Mouse (Mus musculus): ENCODE results near the gene Gng12.
"Not testable (repeated sequence)": the region's sequence is repeated elsewhere in the genome, so short reads cannot be mapped to it uniquely, and the experiment has no call there.

Gng12 gene

DNA sequence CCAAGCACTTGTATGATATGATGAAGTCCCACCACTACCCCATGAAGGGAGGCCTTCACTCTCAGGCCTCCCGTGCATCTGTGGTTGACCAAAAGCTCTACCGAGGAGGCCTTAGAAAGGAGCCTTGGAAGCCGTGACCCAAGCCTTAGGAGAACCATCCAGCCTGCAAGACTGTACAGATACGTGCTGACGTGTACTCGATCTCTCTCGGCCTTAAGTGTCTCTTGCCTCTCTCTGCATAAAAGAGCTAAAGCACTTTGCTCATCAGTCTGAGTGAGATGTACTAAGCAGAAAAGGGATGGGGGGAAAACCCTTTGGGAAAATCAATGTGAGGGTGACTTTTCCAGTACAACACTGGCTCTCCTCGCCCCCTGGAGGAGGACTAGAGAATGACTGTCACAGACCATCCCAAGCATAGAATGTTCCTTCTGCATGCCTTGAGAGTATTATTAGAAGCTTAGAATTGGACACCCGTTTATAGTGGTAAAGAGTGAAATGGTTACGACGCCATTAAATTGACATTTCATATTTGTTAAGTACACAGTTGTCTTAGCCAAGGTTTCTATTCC, 59.0 kb downstream of the Gng12 start:
- DNase-seq (ENCODE audit: low spot score in 2 of 2) = peak in 1 of 2 experiments; percentile 28

GRCm38 (mm10) chr6:66958466-66959235, 62.5 kb downstream of the Gng12 start:
- no peak for DNase-seq (ENCODE audit: low spot score in 2 of 2)

- peak in 1 of 2 experiments; percentile 28 for DNase-seq (ENCODE audit: low spot score in 2 of 2)
These were observed 66.4 kb downstream of the Gng12 start for GRCm38 (mm10) chr6:66962582-66963043.

DNA sequence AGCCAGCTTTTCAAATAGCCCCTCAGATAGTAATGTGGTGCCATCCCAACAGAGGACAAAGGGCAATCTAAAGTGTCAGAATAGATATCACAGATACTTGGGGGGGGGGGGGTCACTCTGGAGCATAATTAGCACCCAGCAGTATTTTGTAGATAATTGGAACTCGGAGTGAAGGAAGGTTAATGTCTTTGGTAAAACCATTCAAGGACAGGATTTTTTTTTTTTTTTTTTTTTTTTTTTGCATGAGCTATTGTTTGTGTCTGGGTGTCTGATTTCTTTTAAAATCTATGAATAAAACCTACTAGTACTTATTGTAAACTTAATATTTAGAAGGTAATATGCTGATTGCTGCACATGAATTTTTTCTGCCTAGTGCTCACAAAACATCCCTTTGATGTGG, 66.9 kb downstream of the Gng12 start:
- no peak for DNase-seq (ENCODE audit: low spot score in 2 of 2)

DNA sequence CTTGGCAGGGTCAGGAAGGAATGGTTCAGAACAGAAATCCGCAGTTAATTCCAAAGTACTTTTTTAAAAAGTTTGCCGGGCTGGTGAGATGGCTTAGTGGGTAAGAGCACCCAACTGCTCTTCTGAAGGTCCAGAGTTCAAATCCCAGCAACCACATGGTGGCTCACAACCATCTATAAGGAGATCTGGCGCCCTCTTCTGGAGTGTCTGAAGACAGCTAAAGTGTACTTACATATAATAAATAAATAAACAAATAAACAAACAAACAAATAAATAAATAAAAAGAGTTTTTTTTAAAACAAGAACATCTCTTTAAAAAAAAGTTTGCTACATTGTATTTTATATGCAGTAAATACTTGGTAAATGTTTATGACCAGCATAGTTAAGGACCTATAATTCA, 67.5 kb downstream of the Gng12 start:
- DNase-seq (ENCODE audit: low spot score in 2 of 2) = not testable (repeated sequence)

- DNase-seq (ENCODE audit: low spot score in 2 of 2) = no peak
These were observed 68.0 kb downstream of the Gng12 start for GRCm38 (mm10) chr6:66964222-66964621.

- no peak for DNase-seq (ENCODE audit: low spot score in 2 of 2)
These were observed 69.0 kb downstream of the Gng12 start for GRCm38 (mm10) chr6:66965203-66965602.

DNA sequence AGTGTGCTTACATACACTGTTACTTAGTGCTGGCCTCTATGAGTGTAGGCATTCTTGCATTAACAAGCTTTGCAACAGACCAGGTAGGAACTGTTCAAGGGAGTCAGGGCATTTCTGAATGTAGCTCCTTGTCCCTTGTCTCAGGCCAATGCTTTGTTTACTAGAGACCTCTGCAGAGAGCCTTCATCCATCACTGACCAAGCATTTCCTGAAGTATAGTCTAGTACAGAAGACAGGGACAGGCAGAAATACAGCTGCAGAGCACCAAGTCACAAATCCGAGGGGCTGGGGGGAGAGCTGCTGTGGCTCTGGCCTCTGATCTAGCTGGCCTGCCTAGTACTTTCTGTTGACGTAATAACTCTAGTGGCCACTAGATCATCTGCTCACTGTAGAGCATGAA, 71.6 kb downstream of the Gng12 start:
- DNase-seq (ENCODE audit: low spot score in 2 of 2) = no peak

DNA sequence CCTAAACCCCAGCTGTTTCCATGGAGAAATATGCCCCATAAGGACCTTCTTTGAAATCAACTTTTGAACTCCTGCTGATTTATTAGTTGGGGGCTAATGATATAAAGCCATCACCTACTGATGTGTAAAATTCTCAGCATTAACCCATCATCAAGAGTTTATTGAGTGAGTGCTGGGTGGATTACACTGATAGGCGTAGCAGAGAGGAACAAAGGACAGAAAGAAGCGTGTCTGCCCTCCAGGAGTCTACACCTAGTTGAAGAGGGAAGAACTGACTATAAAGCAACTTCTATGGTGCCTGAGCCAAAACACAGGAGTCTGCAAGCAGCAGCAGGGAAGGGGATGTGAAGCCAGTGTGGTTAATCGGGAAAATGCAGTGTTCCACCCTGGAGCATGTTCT, 73.2 kb downstream of the Gng12 start:
- no peak for DNase-seq (ENCODE audit: low spot score in 2 of 2)

GRCm38 (mm10) chr6:66972300-66972699, 76.1 kb downstream of the Gng12 start:
- DNase-seq (ENCODE audit: low spot score in 2 of 2) = no peak

DNA sequence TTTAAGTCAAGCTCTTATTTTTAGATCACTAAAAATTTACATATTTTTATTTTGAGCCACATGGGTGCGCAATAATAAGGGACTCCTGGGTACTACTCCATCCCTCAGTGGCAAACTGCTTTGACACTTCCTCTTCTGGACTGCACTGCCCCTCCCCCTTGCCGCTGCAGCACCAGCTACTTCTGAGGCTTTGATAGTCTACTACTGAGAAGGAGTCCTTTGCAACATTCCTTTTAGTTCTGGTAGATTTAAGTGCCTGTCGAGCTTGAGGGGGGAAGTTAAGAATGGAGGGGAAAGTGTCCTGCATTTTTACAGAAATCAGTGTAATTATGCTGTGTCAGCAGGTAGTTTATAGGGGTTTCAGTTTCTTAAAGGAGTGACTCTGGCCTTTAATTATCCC, 77.0 kb downstream of the Gng12 start:
- DNase-seq (ENCODE audit: low spot score in 2 of 2) = no peak

DNA sequence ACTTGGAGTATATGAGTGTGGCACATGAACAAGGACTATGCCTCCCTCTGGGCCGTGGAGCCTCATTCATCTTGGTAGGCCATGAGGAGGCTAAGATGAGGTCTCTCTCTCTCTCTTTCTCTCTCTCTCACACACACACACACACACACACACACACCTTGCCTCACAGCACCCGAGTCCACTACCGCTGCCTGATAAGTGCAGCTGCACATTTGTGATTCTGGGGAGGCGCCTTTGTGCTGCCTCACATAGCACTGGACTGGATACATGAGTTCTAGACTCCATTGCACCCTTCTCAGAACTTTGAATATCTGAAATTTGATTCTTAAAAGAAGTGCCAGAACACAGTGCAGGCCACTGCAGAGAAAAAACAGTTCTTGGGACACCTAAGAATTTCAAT, 79.3 kb downstream of the Gng12 start:
- DNase-seq (ENCODE audit: low spot score in 2 of 2) = no peak

- DNase-seq (ENCODE audit: low spot score in 2 of 2) = no peak
These were observed 83.0 kb downstream of the Gng12 start for GRCm38 (mm10) chr6:66979197-66979596.

DNA sequence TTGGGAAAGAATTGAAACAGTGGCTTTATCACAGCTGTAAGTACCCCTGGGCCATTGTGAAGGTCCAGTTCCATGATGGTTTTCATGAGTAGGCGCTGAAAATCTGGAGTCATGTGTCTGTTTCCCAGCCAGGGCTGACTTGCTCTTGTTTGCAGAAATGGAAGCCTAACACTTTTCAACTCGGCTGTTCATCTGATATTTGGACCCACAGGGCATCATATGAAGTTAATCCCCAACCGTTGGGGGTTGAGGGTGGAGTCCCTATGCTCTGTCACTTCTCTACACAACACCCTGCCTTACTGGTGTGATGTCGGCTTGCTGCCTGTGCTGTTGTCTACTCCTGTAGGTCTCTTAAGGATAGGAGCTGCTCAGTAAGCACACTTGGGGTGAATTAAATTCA, 83.8 kb downstream of the Gng12 start:
- no peak for DNase-seq (ENCODE audit: low spot score in 2 of 2)

GRCm38 (mm10) chr6:66981366-66981765, 85.2 kb downstream of the Gng12 start:
- DNase-seq (ENCODE audit: low spot score in 2 of 2) = no peak

GRCm38 (mm10) chr6:66981864-66982263, 85.7 kb downstream of the Gng12 start:
- DNase-seq (ENCODE audit: low spot score in 2 of 2) = no peak

DNA sequence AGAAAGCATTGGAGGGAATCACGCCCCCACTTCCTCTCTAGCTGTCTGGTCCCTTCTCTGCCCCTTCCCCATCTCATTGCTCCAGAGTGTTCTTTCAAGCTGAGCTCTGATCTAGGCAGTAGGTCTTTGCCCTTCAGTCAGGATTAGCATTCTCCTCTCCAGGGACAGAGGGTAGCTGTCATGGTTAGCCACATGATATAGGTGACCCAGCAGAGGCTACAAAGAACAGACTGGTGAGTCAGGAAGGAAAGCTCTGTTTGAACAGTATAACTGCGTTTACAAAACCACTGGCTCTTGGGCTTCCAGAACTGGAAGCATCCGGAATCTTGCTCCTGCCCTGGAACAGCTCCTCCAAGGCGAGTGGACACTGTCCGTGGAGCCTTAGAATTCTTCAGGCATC, 87.9 kb downstream of the Gng12 start:
- no peak for DNase-seq (ENCODE audit: low spot score in 2 of 2)

DNA sequence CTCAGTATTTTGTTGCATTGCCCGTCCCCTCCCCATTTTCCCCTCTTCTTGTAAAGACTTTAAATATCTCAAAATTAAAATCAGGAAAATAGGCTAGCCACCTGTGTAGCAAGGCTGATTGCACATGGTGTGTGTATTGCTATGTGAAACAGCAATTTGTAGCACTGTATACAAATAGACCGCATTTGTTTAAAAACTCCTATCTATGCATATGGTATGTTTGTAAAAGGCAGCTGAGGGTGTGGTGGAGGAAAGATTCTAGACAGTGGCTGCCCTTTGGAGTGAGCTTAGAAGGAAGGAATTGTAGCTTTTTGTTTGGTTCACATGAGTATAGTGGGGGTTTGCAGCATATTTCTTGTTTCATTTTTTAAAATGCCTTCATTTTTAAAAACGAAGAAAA, 88.5 kb downstream of the Gng12 start:
- no peak for DNase-seq (ENCODE audit: low spot score in 2 of 2)

DNA sequence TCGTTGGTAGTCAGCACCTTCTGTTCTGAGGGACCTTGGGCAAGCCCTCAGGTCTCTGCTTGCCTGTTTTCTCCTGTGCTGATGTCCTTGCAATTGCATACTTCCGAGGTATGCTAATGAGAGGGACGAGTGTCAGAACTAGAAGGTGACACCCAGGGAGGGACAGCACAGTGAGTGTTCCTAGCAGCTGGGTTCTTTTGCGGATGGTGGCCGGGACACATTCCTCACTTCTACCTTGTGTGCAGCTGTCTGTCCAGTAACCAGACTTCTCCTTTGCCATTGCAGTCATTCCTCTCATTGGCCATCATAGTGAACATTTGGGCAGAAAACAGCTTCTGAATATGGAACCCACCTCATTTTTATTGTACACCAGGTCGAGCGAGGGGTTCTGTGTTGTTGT, 89.3 kb downstream of the Gng12 start:
- DNase-seq (ENCODE audit: low spot score in 2 of 2) = no peak

GRCm38 (mm10) chr6:66986063-66986462, 89.9 kb downstream of the Gng12 start:
- no peak for DNase-seq (ENCODE audit: low spot score in 2 of 2)

DNA sequence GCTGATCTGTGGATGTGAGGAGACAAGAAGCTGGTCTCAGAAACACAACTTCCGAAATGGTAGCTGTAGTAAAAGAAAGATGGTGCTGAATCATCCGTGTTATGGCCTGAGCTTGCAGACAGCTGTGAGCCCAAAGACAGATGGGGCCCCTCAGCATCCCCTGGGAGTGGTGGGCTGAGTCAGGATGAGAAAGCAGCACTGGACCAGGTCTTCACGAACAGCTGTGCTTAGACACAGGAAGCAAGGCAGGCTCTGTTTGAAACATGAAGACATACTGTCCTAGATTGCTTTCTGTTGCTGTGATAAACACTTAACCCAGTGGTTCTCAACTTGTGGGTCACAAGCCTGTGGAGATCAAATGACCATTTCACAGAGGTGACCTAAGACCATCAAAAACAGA, 91.4 kb downstream of the Gng12 start:
- DNase-seq (ENCODE audit: low spot score in 2 of 2) = peak; percentile 10 to 28

DNA sequence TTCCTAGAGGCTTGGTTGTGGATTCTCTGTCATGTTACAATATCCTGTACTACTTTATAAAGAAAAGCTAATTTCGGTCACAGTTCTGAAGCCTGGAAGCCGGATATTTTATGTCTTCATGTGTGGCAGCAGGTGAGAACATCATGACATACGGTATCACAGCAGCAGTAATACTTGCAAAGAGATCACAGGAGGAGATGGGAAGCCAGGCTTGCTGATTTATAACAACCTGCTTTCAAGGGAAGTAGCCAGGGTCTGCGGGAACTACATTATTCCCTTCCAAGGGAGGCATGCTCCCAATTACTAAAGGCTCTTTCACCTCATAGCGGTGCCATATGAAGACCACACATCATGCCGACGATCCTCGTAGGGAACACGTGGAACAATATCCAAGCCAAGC, 92.2 kb downstream of the Gng12 start:
- no peak for DNase-seq (ENCODE audit: low spot score in 2 of 2)

DNA sequence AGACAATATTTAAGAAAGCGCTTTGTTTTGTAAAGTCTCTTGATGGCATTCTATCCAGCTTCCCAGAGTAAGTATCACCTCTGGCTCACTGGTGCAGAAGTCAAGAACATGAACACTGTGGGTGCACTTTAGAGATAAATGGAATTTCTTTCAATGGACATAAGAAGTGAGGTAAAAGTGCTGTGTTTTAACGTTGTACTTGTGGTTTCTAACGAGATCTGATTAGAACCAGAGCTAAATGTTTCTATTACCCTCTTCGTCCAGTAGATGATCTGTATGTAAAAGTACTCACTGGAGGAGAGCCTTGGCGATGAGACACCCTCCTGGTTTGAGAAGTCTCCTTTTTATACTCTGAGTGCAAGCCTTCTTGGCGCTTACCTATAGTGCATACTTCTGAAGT, 92.8 kb downstream of the Gng12 start:
- DNase-seq (ENCODE audit: low spot score in 2 of 2) = no peak

DNA sequence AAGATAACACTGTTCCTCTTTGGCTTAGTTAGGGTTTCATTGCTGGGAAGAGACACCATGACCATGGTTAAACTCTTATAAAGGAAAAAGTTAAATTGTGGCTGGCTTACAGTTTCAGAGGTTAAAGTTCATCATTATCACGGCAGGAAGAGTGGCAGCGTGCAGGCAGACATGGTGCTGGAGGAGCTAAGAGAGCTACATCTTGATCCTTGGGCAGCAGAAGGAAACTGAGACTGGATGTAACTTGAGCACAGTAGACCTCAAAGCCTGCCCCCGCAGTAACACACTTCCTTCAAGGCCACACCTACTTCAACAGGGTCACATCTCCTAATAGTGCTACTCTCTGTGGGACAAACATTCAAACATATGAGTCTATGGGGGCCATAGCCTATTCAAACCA, 93.3 kb downstream of the Gng12 start:
- DNase-seq (ENCODE audit: low spot score in 2 of 2) = no peak

Measured in spleen, postnatal 14 days (tissue).